Mouse (Mus musculus): ENCODE measurements at regions not wholly inside any gene's neighbourhood (a gene's known extent, or its start where the extent isn't known, plus 50 kb on each side); places are given as distances from the start of the nearest gene placed in this dataset.

GRCm38 (mm10) chr11:56243447-56243846 is 202.6 kb upstream of the Nmur2 start:
- H3K9me3 ChIP-seq (replicated peaks; ENCODE audit: insufficient read depth, low read length): no peaks in the 10 kb centered on the region
- no peak overlapping the region for H3K27ac ChIP-seq (ENCODE audit: control insufficient read depth, low read depth, low read length)
- H3K9ac ChIP-seq (ENCODE audit: control insufficient read depth, low read depth, low read length, poor library complexity, severe bottlenecking): no peak overlapping the region
- DNase-seq (ENCODE audit: low read depth, low spot score): no peak
- no peaks in the 10 kb centered on the region for H3K4me1 ChIP-seq (ENCODE audit: control insufficient read depth in 1 of 2, insufficient read depth in 2 of 2, low read length in 2 of 2)
- H3K79me2 ChIP-seq (ENCODE audit: control insufficient read depth, insufficient read depth, low read length, poor library complexity): no peaks in the 10 kb centered on the region
- H3K36me3 ChIP-seq (ENCODE audit: control insufficient read depth in 1 of 2, insufficient read depth in 2 of 2, low read length in 2 of 2): no peaks in the 10 kb centered on the region
- H3K27me3 ChIP-seq (ENCODE audit: control insufficient read depth in 1 of 2, insufficient read depth in 2 of 2, low read length in 2 of 2): no peaks in the 10 kb centered on the region
- TF ChIP-seq HCFC1 (IDR thresholded peaks at IDR 0.05; ENCODE audit: low read depth, low read length) (no peak), RAD21 (IDR thresholded peaks at IDR 0.05; ENCODE audit: low read depth, low read length) (no peak), MAZ (IDR thresholded peaks at IDR 0.05; ENCODE audit: low read depth, low read length) (no peak)
- no peak overlapping the region for H3K4me3 ChIP-seq (ENCODE audit: control insufficient read depth in 1 of 2, insufficient read depth in 1 of 2, low read depth in 2 of 2, low read length in 2 of 2)

GRCm38 (mm10) chr11:56238745-56239144 is 197.9 kb upstream of the Nmur2 start:
- H3K36me3 ChIP-seq (ENCODE audit: control insufficient read depth in 1 of 2, insufficient read depth in 2 of 2, low read length in 2 of 2): no peaks in the 10 kb centered on the region
- TF ChIP-seq CTCF (IDR thresholded peaks at IDR 0.05 in 2 of 3, conservative IDR thresholded peaks at IDR 0.05 in 1 of 3; ENCODE audit: control insufficient read depth in 1 of 3, insufficient read depth in 1 of 3, low read depth in 2 of 3, low read length in 3 of 3, poor library complexity in 1 of 3, severe bottlenecking in 1 of 3) (no peak), RAD21 (IDR thresholded peaks at IDR 0.05; ENCODE audit: low read depth, low read length) (no peak), MYC (IDR thresholded peaks at IDR 0.05; ENCODE audit: low read depth, low read length) (no peak), RCOR1 (IDR thresholded peaks at IDR 0.05; ENCODE audit: low read depth, low read length) (no peak), ZNF384 (IDR thresholded peaks at IDR 0.05; ENCODE audit: low read depth, low read length) (no peak), TAL1 (IDR thresholded peaks at IDR 0.05; ENCODE audit: low read length) (no peak), NELFE (IDR thresholded peaks at IDR 0.05; ENCODE audit: low read depth, low read length) (no peak), POLR2A (IDR thresholded peaks at IDR 0.05; ENCODE audit: control insufficient read depth in 1 of 2, insufficient read depth in 1 of 2, low read depth in 1 of 2, low read length in 2 of 2, poor library complexity in 1 of 2) (no peak)

GRCm38 (mm10) chr11:56224999-56225398 is 184.2 kb upstream of the Nmur2 start:
- no peak for DNase-seq (ENCODE audit: low read depth, low spot score)
- Histone ChIP-seq H3K79me2 (ENCODE audit: control insufficient read depth, insufficient read depth, low read length, poor library complexity) (no peaks in the 10 kb centered on the region), H3K9ac (ENCODE audit: control insufficient read depth, low read depth, low read length, poor library complexity, severe bottlenecking) (no peak overlapping the region), H3K4me3 (ENCODE audit: control insufficient read depth in 1 of 2, insufficient read depth in 1 of 2, low read depth in 2 of 2, low read length in 2 of 2) (no peak overlapping the region), H3K27ac (ENCODE audit: control insufficient read depth, low read depth, low read length) (no peak overlapping the region), H3K4me1 (ENCODE audit: control insufficient read depth in 1 of 2, insufficient read depth in 2 of 2, low read length in 2 of 2) (no peaks in the 10 kb centered on the region), H3K36me3 (ENCODE audit: control insufficient read depth in 1 of 2, insufficient read depth in 2 of 2, low read length in 2 of 2) (no peaks in the 10 kb centered on the region), H3K9me3 (replicated peaks; ENCODE audit: insufficient read depth, low read length) (no peaks in the 10 kb centered on the region), H3K27me3 (ENCODE audit: control insufficient read depth in 1 of 2, insufficient read depth in 2 of 2, low read length in 2 of 2) (no peaks in the 10 kb centered on the region)
- TF ChIP-seq RCOR1 (IDR thresholded peaks at IDR 0.05; ENCODE audit: low read depth, low read length): no peak
- no peak for TF ChIP-seq BHLHE40 (IDR thresholded peaks at IDR 0.05; ENCODE audit: borderline replicate concordance, low read depth, low read length)
- TF ChIP-seq MAZ (IDR thresholded peaks at IDR 0.05; ENCODE audit: low read depth, low read length): no peak
- no peak for TF ChIP-seq MXI1 (IDR thresholded peaks at IDR 0.05; ENCODE audit: low read depth, low read length)

More at GRCm38 (mm10) chr11:56238745-56239144, 197.9 kb upstream of the Nmur2 start:
- Histone ChIP-seq H3K27me3 (ENCODE audit: control insufficient read depth in 1 of 2, insufficient read depth in 2 of 2, low read length in 2 of 2) (no peaks in the 10 kb centered on the region), H3K9ac (ENCODE audit: control insufficient read depth, low read depth, low read length, poor library complexity, severe bottlenecking) (no peak overlapping the region), H3K4me1 (ENCODE audit: control insufficient read depth in 1 of 2, insufficient read depth in 2 of 2, low read length in 2 of 2) (no peaks in the 10 kb centered on the region), H3K4me3 (ENCODE audit: control insufficient read depth in 1 of 2, insufficient read depth in 1 of 2, low read depth in 2 of 2, low read length in 2 of 2) (no peak overlapping the region), H3K27ac (ENCODE audit: control insufficient read depth, low read depth, low read length) (no peak overlapping the region), H3K79me2 (ENCODE audit: control insufficient read depth, insufficient read depth, low read length, poor library complexity) (no peaks in the 10 kb centered on the region), H3K9me3 (replicated peaks; ENCODE audit: insufficient read depth, low read length) (no peaks in the 10 kb centered on the region)
- no peak for DNase-seq (ENCODE audit: low read depth, low spot score)
